Mouse (Mus musculus): ENCODE data around the gene Olfr76. TPM values are rescaled to one million over a fixed set of nuclear protein-coding genes. Genes with fewer than 3 reads are reported as not detected.
"Not testable (repeated sequence)": the region's sequence is repeated elsewhere in the genome, so short reads cannot be mapped to it uniquely, and the experiment has no call there.

Gene Olfr76
- polyA plus RNA-seq, 1 experiment: not detected

- no peak for DNase-seq
- TF ChIP-seq POLR2A (IDR thresholded peaks at IDR 0.05; ENCODE audit: low read depth, low read length) (no peak), CTCF (conservative IDR thresholded peaks at IDR 0.05; ENCODE audit: insufficient read depth, insufficient read length, low read depth, low read length) (no peak)
- no peaks in the 10 kb centered on the region for H3K4me1 ChIP-seq (ENCODE audit: control insufficient read depth, insufficient read depth, low read length)
These were observed 9.2 kb downstream of the Olfr76 start for GRCm38 (mm10) chr19:12113807-12114206.

GRCm38 (mm10) chr19:12104541-12104940, 18.5 kb downstream of the Olfr76 start:
- no peak overlapping the region for H3K4me3 ChIP-seq (ENCODE audit: insufficient read depth, low read depth, low read length)
- H3K36me3 ChIP-seq (ENCODE audit: control insufficient read depth, insufficient read depth, low read length): no peaks in the 10 kb centered on the region
- H3K4me1 ChIP-seq (ENCODE audit: control insufficient read depth, insufficient read depth, low read length): no peaks in the 10 kb centered on the region
- 50% methylated on average over 1 of the region's 1 CpGs for WGBS
- TF ChIP-seq CTCF (conservative IDR thresholded peaks at IDR 0.05; ENCODE audit: insufficient read depth, insufficient read length, low read depth, low read length) (no peak), POLR2A (IDR thresholded peaks at IDR 0.05; ENCODE audit: low read depth, low read length) (no peak)
- no peak overlapping the region for H3K27ac ChIP-seq (ENCODE audit: insufficient read depth, low read depth, low read length)
- no peaks in the 10 kb centered on the region for H3K27me3 ChIP-seq (replicated peaks; ENCODE audit: control insufficient read depth, insufficient read depth, low read length)
- no peak for DNase-seq

More at GRCm38 (mm10) chr19:12113807-12114206, 9.2 kb downstream of the Olfr76 start:
- no peaks in the 10 kb centered on the region for H3K27me3 ChIP-seq (replicated peaks; ENCODE audit: control insufficient read depth, insufficient read depth, low read length)
- WGBS: 59% methylated on average over 1 of the region's 1 CpGs
- no peak overlapping the region for H3K27ac ChIP-seq (ENCODE audit: insufficient read depth, low read depth, low read length)
- H3K36me3 ChIP-seq (ENCODE audit: control insufficient read depth, insufficient read depth, low read length): no peaks in the 10 kb centered on the region
- H3K4me3 ChIP-seq (ENCODE audit: insufficient read depth, low read depth, low read length): no peak overlapping the region

- 86% methylated on average over 2 of the region's 2 CpGs for WGBS
- TF ChIP-seq CTCF (conservative IDR thresholded peaks at IDR 0.05; ENCODE audit: insufficient read depth, insufficient read length, low read depth, low read length): no peak
- H3K4me1 ChIP-seq (ENCODE audit: control insufficient read depth, insufficient read depth, low read length): no peaks in the 10 kb centered on the region
- H3K27ac ChIP-seq (ENCODE audit: insufficient read depth, low read depth, low read length): no peak within 1 kb of the TSS
- no peak for DNase-seq
- H3K4me3 ChIP-seq (ENCODE audit: insufficient read depth, low read depth, low read length): no peak within 1 kb of the TSS
- H3K27me3 ChIP-seq (replicated peaks; ENCODE audit: control insufficient read depth, insufficient read depth, low read length): no peaks in the 10 kb centered on the region
- H3K36me3 ChIP-seq (ENCODE audit: control insufficient read depth, insufficient read depth, low read length): no peaks in the 10 kb centered on the region
These were observed 19.8 kb downstream of the Olfr76 start, which contains the start of gene Olfr1427 for GRCm38 (mm10) chr19:12103234-12103633. TSS of gene Olfr1427 (minus strand) at chr19:12103334.

GRCm38 (mm10) chr19:12091913-12092312, 31.1 kb downstream of the Olfr76 start, which contains the start of gene Olfr1426:
TSS of gene Olfr1426 (minus strand) at chr19:12092013.
- Histone ChIP-seq H3K4me1 (ENCODE audit: control insufficient read depth, insufficient read depth, low read length) (no peaks in the 10 kb centered on the region), H3K27me3 (replicated peaks; ENCODE audit: control insufficient read depth, insufficient read depth, low read length) (no peaks in the 10 kb centered on the region), H3K36me3 (ENCODE audit: control insufficient read depth, insufficient read depth, low read length) (no peaks in the 10 kb centered on the region), H3K27ac (ENCODE audit: insufficient read depth, low read depth, low read length) (no peak within 1 kb of the TSS), H3K4me3 (ENCODE audit: insufficient read depth, low read depth, low read length) (no peak within 1 kb of the TSS)
- no peak for DNase-seq
- TF ChIP-seq CTCF (conservative IDR thresholded peaks at IDR 0.05; ENCODE audit: insufficient read depth, insufficient read length, low read depth, low read length): no peak
- 80% methylated on average over 1 of the region's 1 CpGs for WGBS

GRCm38 (mm10) chr19:12077631-12078030, 45.4 kb downstream of the Olfr76 start, which contains the start of gene Olfr1425:
TSS of gene Olfr1425 (minus strand) at chr19:12077731.
- not testable (repeated sequence) for DNase-seq; H3K36me3 ChIP-seq (ENCODE audit: control insufficient read depth, insufficient read depth, low read length); H3K27ac ChIP-seq (ENCODE audit: insufficient read depth, low read depth, low read length); H3K4me3 ChIP-seq (ENCODE audit: insufficient read depth, low read depth, low read length); H3K4me1 ChIP-seq (ENCODE audit: control insufficient read depth, insufficient read depth, low read length); H3K27me3 ChIP-seq (replicated peaks; ENCODE audit: control insufficient read depth, insufficient read depth, low read length)
- WGBS: 82% methylated on average over 4 of the region's 4 CpGs

- not testable (repeated sequence) for DNase-seq; H3K4me3 ChIP-seq (ENCODE audit: insufficient read depth, low read depth, low read length); H3K36me3 ChIP-seq (ENCODE audit: control insufficient read depth, insufficient read depth, low read length); H3K27ac ChIP-seq (ENCODE audit: insufficient read depth, low read depth, low read length); H3K4me1 ChIP-seq (ENCODE audit: control insufficient read depth, insufficient read depth, low read length); H3K27me3 ChIP-seq (replicated peaks; ENCODE audit: control insufficient read depth, insufficient read depth, low read length)
- 94% methylated on average over 1 of the region's 1 CpGs for WGBS
These were observed 53.5 kb downstream of the Olfr76 start for GRCm38 (mm10) chr19:12069546-12069945.

Other genes with a start within 250 kb of the Olfr76 start
- 0.05 TPM in 1 of 2 replicates, not detected in the other for gene Olfr1419, start 248.1 kb downstream of the Olfr76 start, polyA plus RNA-seq (2012; rRNA removed)
- not detected in 2 replicates for gene Olfr1420, start 236.6 kb downstream of the Olfr76 start, polyA plus RNA-seq (2012; rRNA removed)
- gene Patl1, start 210.8 kb downstream of the Olfr76 start, polyA plus RNA-seq (2012; rRNA removed): 13.9 and 17.6 TPM in 2 replicates
- gene Osbp, start 157.3 kb downstream of the Olfr76 start, polyA plus RNA-seq (2012; rRNA removed): 21.7 and 24.8 TPM in 2 replicates
- gene Olfr1423, start 81.9 kb downstream of the Olfr76 start, polyA plus RNA-seq (2012; rRNA removed): not detected in 2 replicates
- gene Olfr1424, start 60.5 kb downstream of the Olfr76 start, polyA plus RNA-seq (2012; rRNA removed): not detected in 2 replicates
- gene Olfr1425, start 45.5 kb downstream of the Olfr76 start, polyA plus RNA-seq (2012; rRNA removed): not detected in 2 replicates
- not detected in 2 replicates for gene Olfr1426, start 31.2 kb downstream of the Olfr76 start, polyA plus RNA-seq (2012; rRNA removed)
- not detected in 2 replicates for gene Olfr1427, start 19.9 kb downstream of the Olfr76 start, polyA plus RNA-seq (2012; rRNA removed)
- gene Olfr1428, start 7.3 kb downstream of the Olfr76 start, polyA plus RNA-seq (2012; rRNA removed): not detected in 2 replicates
- gene Olfr1555-ps1, start 46.9 kb upstream of the Olfr76 start, polyA plus RNA-seq (2012; rRNA removed): not detected in 2 replicates
- not detected in 2 replicates for gene Olfr1431, start 77.4 kb upstream of the Olfr76 start, polyA plus RNA-seq (2012; rRNA removed)
- gene Olfr1432, start 109.4 kb upstream of the Olfr76 start, polyA plus RNA-seq (2012; rRNA removed): not detected in 2 replicates
- gene Olfr262, start 118.5 kb upstream of the Olfr76 start, polyA plus RNA-seq (2012; rRNA removed): not detected in 2 replicates
- not detected in 2 replicates for gene Olfr235, start 137.8 kb upstream of the Olfr76 start, polyA plus RNA-seq (2012; rRNA removed)
- gene Olfr1434, start 156.7 kb upstream of the Olfr76 start, polyA plus RNA-seq (2012; rRNA removed): not detected in 2 replicates
- not detected in 2 replicates for gene Olfr1436, start 175.9 kb upstream of the Olfr76 start, polyA plus RNA-seq (2012; rRNA removed)
- not detected in 2 replicates for gene Olfr1437, start 201.9 kb upstream of the Olfr76 start, polyA plus RNA-seq (2012; rRNA removed)
- gene Olfr1438-ps1, start 212.7 kb upstream of the Olfr76 start, polyA plus RNA-seq (2012; rRNA removed): not detected in 2 replicates